Mouse (Mus musculus): ENCODE results near the gene Stox2. TPM values are rescaled to one million over a fixed set of nuclear protein-coding genes. Genes with fewer than 3 reads are reported as not detected.

Gene Stox2
- polyA plus RNA-seq, 2 experiments: 0.06 to 0.11 TPM

DNA sequence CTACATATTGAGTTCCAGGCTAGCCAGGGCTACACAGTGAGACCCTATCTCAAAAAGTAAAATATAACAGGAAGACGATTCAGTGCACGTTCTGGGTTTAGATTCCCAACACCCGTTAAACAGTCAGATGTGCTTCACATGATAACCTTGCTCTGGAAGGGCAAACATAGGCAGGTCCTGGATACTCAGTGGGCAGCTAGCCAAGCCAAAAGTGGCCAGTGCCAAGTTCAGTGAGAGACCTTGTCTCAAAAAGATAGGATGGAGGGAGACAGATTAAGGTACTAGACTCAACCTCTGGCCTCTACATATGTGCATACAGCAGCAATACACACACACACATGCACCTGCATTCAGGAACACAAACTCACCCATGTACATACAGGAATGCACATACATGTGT is 56.7 kb downstream of the Stox2 start:
- no peak overlapping the region for H3K4me3 ChIP-seq (ENCODE audit: insufficient read depth in 1 of 2, low read depth in 2 of 2, low read length in 2 of 2)
- H3K27ac ChIP-seq: no peak overlapping the region
- no peak overlapping the region for H3K4me2 ChIP-seq (ENCODE audit: low read depth)
- 56% methylated on average over 3 of the region's 3 CpGs for WGBS (ENCODE audit: insufficient replicate concordance)
- H3K4me1 ChIP-seq (replicated peaks; ENCODE audit: control insufficient read depth in 2 of 2, insufficient read depth in 2 of 2, low read length in 1 of 2): no peaks in the 10 kb centered on the region
- no peaks in the 10 kb centered on the region for H3K27me3 ChIP-seq (ENCODE audit: control insufficient read depth, insufficient read depth, low read length)
- ATAC-seq (ENCODE audit: insufficient read depth) (no peak), DNase-seq (ENCODE audit: low read depth in 3 of 3, low spot score in 3 of 3) (no peak)
- H3K36me3 ChIP-seq (replicated peaks; ENCODE audit: control insufficient read depth, insufficient read depth, low read depth): no peaks in the 10 kb centered on the region
- H3K9ac ChIP-seq (replicated peaks): no peak overlapping the region
- TF ChIP-seq CTCF (IDR thresholded peaks at IDR 0.05; ENCODE audit: low read depth): no peak
- TF ChIP-seq EP300 (IDR thresholded peaks at IDR 0.05; ENCODE audit: low read depth): no peak
- no peaks in the 10 kb centered on the region for H3K9me3 ChIP-seq (ENCODE audit: control insufficient read depth, low read length)

DNA sequence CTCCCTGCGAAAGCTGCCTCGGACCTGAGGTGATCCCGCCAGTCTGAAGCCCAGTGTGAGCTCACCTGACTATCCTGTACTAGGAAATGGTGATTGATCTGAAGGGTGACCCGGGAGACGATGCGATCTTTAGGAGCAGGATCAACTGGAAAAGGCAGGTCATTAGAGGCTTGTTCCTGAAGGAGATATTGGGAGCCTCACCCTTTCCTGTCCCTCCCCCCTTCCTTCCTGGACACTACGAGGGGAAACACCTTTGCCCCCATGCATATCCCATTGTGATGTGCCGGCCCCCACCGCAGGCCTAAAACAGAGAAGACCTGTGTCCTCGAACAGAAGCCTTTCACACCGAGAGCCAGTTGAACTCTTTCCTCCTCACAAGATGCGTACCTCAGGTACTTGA is 58.0 kb downstream of the Stox2 start:
- H3K9me3 ChIP-seq (ENCODE audit: control insufficient read depth, low read length): no peaks in the 10 kb centered on the region
- no peak overlapping the region for H3K27ac ChIP-seq
- no peaks in the 10 kb centered on the region for H3K4me1 ChIP-seq (replicated peaks; ENCODE audit: control insufficient read depth in 2 of 2, insufficient read depth in 2 of 2, low read length in 1 of 2)
- TF ChIP-seq EP300 (IDR thresholded peaks at IDR 0.05; ENCODE audit: low read depth): no peak
- no peak for TF ChIP-seq CTCF (IDR thresholded peaks at IDR 0.05; ENCODE audit: low read depth)
- DNase-seq (ENCODE audit: low read depth in 3 of 3, low spot score in 3 of 3) (no peak), ATAC-seq (ENCODE audit: insufficient read depth) (no peak)
- WGBS (ENCODE audit: insufficient replicate concordance): 58% methylated on average over 12 of the region's 12 CpGs
- no peak overlapping the region for H3K9ac ChIP-seq (replicated peaks)
- H3K36me3 ChIP-seq (replicated peaks; ENCODE audit: control insufficient read depth, insufficient read depth, low read depth): no peaks in the 10 kb centered on the region
- H3K27me3 ChIP-seq (ENCODE audit: control insufficient read depth, insufficient read depth, low read length): no peaks in the 10 kb centered on the region
- H3K4me2 ChIP-seq (ENCODE audit: low read depth): no peak overlapping the region
- H3K4me3 ChIP-seq (ENCODE audit: insufficient read depth in 1 of 2, low read depth in 2 of 2, low read length in 2 of 2): no peak overlapping the region

DNA sequence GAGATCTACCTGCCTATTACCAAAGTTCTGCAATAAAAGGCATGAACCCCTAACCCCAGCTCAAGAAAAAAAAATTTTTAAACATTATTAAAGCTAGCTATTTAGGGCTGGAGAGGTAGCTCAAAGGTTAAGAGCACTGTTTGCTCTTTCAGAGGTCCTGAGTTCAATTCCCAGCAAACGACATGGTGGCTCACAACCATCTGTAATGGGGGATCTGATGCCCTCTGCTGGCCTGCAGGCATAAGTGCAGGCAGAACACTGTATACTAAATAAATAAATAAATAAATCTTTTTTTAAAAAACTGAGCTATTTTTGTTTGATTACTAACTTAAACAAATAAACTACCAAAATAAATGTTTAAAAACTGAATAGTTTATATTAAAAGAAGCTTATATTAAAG is 60.4 kb downstream of the Stox2 start:
- Histone ChIP-seq H3K36me3 (replicated peaks; ENCODE audit: control insufficient read depth, insufficient read depth, low read depth) (no peaks in the 10 kb centered on the region), H3K4me1 (replicated peaks; ENCODE audit: control insufficient read depth in 2 of 2, insufficient read depth in 2 of 2, low read length in 1 of 2) (no peaks in the 10 kb centered on the region), H3K4me3 (ENCODE audit: insufficient read depth in 1 of 2, low read depth in 2 of 2, low read length in 2 of 2) (no peak overlapping the region), H3K4me2 (ENCODE audit: low read depth) (no peak overlapping the region), H3K27ac (no peak overlapping the region), H3K9me3 (ENCODE audit: control insufficient read depth, low read length) (no peaks in the 10 kb centered on the region), H3K27me3 (ENCODE audit: control insufficient read depth, insufficient read depth, low read length) (no peaks in the 10 kb centered on the region), H3K9ac (replicated peaks) (no peak overlapping the region)
- ATAC-seq (ENCODE audit: insufficient read depth) (no peak), DNase-seq (ENCODE audit: low read depth in 3 of 3, low spot score in 3 of 3) (no peak)
- 54% methylated on average over 1 of the region's 1 CpGs for WGBS (ENCODE audit: insufficient replicate concordance)
- TF ChIP-seq CTCF (IDR thresholded peaks at IDR 0.05; ENCODE audit: low read depth) (peak; percentile 50), EP300 (IDR thresholded peaks at IDR 0.05; ENCODE audit: low read depth) (no peak)

DNA sequence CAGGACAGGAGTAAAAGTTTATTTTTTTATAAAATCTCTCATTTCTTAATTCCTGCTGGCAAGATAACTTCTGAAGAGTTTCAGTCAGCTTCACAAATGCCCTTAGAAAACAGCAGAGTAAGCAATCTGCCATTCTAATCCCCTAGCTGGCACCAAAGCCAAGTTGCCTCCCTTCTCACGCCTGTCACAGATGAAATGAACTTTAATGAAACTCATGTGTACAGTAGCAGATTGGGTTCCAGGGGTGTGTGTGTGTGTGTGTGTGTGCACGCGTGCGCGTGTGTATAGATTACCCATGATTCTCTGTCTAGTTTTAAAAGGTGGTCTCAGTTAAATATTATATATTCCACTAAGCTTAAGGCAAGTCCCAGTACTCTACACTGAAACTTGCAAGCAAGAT is 62.0 kb downstream of the Stox2 start:
- no peaks in the 10 kb centered on the region for H3K27me3 ChIP-seq (ENCODE audit: control insufficient read depth, insufficient read depth, low read length)
- no peaks in the 10 kb centered on the region for H3K4me1 ChIP-seq (replicated peaks; ENCODE audit: control insufficient read depth in 2 of 2, insufficient read depth in 2 of 2, low read length in 1 of 2)
- ATAC-seq (ENCODE audit: insufficient read depth) (no peak), DNase-seq (ENCODE audit: low read depth in 3 of 3, low spot score in 3 of 3) (no peak)
- no peaks in the 10 kb centered on the region for H3K9me3 ChIP-seq (ENCODE audit: control insufficient read depth, low read length)
- H3K4me3 ChIP-seq (ENCODE audit: insufficient read depth in 1 of 2, low read depth in 2 of 2, low read length in 2 of 2): no peak overlapping the region
- H3K4me2 ChIP-seq (ENCODE audit: low read depth): no peak overlapping the region
- H3K9ac ChIP-seq (replicated peaks): no peak overlapping the region
- WGBS (ENCODE audit: insufficient replicate concordance): 68% methylated on average over 5 of the region's 5 CpGs
- no peak for TF ChIP-seq EP300 (IDR thresholded peaks at IDR 0.05; ENCODE audit: low read depth)
- no peak for TF ChIP-seq CTCF (IDR thresholded peaks at IDR 0.05; ENCODE audit: low read depth)
- H3K27ac ChIP-seq: no peak overlapping the region
- H3K36me3 ChIP-seq (replicated peaks; ENCODE audit: control insufficient read depth, insufficient read depth, low read depth): no peaks in the 10 kb centered on the region

DNA sequence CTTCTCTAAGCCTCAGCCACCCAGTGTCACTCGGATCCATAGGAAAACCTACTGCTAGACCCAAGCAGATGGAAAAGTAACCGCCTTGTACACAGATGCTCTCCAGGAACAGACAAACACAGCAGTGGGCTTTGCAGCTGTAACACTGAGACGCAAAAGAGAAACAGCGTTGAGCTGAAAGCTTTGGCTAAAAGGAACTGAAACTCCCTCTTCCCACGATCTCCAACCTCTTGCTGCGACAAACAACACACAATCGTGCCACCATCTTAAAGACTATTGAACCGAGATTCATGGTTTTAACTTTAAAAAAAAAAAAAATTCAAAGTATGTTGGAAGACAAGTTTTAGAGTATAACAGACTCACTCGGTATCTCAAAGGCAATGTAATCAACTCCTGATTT is 62.5 kb downstream of the Stox2 start:
- Histone ChIP-seq H3K9me3 (ENCODE audit: control insufficient read depth, low read length) (no peaks in the 10 kb centered on the region), H3K4me3 (ENCODE audit: insufficient read depth in 1 of 2, low read depth in 2 of 2, low read length in 2 of 2) (no peak overlapping the region), H3K27me3 (ENCODE audit: control insufficient read depth, insufficient read depth, low read length) (no peaks in the 10 kb centered on the region), H3K36me3 (replicated peaks; ENCODE audit: control insufficient read depth, insufficient read depth, low read depth) (no peaks in the 10 kb centered on the region), H3K27ac (no peak overlapping the region), H3K4me1 (replicated peaks; ENCODE audit: control insufficient read depth in 2 of 2, insufficient read depth in 2 of 2, low read length in 1 of 2) (no peaks in the 10 kb centered on the region), H3K9ac (replicated peaks) (no peak overlapping the region), H3K4me2 (ENCODE audit: low read depth) (no peak overlapping the region)
- TF ChIP-seq CTCF (IDR thresholded peaks at IDR 0.05; ENCODE audit: low read depth) (no peak), EP300 (IDR thresholded peaks at IDR 0.05; ENCODE audit: low read depth) (no peak)
- ATAC-seq (ENCODE audit: insufficient read depth): no peak
- WGBS (ENCODE audit: insufficient replicate concordance): 70% methylated on average over 9 of the region's 9 CpGs
- DNase-seq (ENCODE audit: low read depth in 3 of 3, low spot score in 3 of 3): no peak
